Mouse (Mus musculus): ENCODE data around the gene Plpp3.

Plpp3 gene

DNA sequence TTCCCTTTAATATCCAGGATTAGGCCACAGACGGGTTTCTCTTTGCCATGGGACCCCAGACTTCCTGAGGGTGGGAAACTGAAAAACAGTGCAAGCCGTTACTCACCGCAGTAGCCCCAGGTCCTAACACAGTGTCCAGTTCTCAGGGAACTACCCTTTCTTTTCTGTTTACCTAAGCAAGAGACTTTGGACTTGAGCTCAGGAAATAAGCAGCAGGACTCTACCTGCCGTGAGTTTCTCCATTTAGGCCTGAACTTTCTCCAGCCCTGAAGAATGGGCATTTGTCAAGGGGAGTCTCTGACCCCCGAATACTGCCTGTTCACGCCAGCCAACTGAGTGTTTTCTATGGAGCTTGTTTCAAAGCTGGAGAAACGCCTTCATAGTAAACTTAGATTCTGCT lies 31.7 kb downstream of the Plpp3 start:
- no peak for DNase-seq (ENCODE audit: inconsistent ontology term)

- DNase-seq (ENCODE audit: inconsistent ontology term) = no peak
Observed at GRCm38 (mm10) chr4:105190826-105191225, 33.7 kb downstream of the Plpp3 start.

DNA sequence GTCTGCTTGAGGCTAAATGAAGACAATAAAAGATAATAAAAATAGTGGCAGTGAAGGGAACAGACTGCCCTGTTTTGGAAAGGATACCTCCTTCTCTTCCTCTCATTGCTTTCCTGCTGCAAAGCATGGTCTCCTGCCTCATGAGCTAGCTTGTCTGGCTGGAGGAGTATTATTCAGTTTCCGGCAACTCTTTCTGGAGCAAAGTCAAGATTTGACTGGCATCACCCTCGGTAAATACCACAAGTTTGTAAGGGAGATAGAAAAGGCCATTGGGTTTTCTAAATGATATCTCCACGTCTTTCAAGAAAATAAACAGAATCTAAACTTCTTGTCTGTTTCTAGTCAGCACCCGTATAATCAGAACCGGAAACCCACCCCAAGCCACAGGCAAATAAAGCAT lies 34.4 kb downstream of the Plpp3 start:
- no peak for DNase-seq (ENCODE audit: inconsistent ontology term)

DNA sequence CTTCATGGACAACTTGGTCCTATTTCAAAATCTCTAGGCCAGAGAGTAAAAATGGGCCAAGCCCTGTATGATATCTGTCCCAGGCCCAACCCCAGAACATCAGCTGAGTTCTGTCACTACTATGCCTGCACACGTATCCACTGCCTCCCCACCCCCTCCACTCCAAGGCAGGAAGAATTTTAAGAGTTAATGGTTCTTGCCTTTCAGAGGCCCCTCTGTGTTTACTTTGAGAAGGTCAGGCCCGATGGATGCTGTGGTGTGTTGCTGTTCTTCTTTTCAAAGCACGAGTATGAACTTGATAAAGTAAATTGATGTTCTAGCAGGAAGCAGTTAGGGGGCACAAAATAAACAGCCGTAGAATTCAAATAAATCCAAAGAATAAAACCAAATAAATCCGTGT lies 35.5 kb downstream of the Plpp3 start:
- DNase-seq (ENCODE audit: inconsistent ontology term) = no peak

DNA sequence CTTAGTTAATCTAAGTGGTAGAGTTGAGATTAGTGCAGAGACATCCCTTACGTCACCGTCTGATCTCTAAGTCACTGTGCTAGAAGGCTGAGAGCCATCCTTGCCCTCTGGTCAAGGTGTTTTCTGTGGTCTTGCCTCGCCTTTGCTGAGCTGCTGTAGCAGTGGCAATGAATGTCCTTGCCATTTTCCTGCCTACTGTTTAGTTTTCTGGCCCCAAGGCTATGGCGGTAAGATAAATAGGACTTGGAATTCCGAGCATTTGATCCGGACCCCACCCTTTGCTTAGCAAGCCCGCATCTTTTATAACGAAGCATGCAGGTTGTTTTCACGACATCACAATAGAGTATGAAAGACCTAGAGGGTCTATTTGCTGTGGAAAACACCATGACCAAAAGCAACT lies 38.1 kb downstream of the Plpp3 start:
- no peak for DNase-seq (ENCODE audit: inconsistent ontology term)

- DNase-seq (ENCODE audit: inconsistent ontology term) = no peak
Observed at GRCm38 (mm10) chr4:105196099-105196498, 39.0 kb downstream of the Plpp3 start.

GRCm38 (mm10) chr4:105196993-105197765 lies 40.0 kb downstream of the Plpp3 start:
- no peak for DNase-seq (ENCODE audit: inconsistent ontology term)

DNA sequence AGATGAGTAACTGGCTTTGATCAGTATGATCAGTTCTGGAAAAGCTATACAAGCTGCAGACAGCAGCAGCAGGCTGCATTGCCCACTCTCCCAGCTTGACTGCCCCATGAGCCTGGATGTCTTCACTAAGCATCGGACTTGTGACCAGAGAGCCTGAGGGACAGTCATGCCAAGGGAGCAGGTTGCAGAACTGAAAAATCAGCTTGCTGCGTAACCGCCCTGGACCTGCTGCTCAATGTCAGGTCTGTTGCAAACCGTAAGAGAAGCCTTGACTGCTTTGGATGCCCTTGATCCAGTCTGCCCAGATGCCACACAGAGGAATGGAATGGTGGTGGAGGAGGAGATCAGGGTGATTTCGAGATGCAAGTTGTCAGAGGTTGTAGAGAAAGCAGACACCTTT lies 41.5 kb downstream of the Plpp3 start:
- DNase-seq (ENCODE audit: inconsistent ontology term) = no peak

- DNase-seq (ENCODE audit: inconsistent ontology term) = no peak
Observed at GRCm38 (mm10) chr4:105199345-105199744, 42.2 kb downstream of the Plpp3 start.

DNA sequence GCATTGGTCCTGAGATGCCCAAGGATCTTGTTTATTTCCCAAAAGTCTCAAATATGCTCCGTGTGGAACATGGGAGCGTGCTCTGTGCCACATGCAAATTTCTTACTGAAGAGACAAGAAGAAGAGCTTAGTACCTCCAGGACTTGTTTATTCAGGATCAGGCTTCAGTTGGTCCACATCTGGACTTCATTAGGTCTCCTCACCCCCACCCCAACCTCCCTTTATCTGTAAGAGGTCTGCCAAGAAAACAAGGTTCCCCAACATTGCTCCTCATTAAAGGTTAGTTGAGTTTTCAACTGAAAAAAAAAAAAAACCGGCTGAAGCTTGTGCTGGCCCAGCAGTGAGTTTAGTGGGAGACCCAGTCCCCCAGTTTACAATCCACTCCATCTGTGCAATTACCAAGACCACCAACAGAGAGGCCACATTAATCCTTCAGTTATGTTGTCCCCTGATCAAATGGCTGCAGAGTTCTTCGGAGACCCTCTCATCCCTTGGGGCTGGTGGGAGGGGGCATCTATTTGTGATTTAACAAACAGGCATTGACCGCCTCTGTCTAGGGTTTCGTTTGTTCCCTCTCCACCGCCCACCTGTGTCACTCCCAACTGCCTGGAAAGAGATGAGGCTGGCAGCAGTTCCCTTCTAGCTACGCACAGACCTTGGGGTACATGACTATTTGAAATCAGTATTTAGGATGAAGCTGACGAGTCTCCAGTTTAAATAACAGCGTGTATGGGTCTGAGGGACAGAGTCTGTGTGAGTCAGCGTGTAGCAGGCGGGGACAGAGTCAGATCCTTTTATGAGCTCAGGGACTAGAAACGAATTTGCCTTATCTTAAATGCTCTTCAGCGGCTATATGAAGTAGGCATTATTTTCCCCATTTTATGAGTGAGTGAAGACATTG lies 43.7 kb downstream of the Plpp3 start:
- DNase-seq (ENCODE audit: inconsistent ontology term) = no peak

- DNase-seq (ENCODE audit: inconsistent ontology term) = no peak
Observed at GRCm38 (mm10) chr4:105202439-105202838, 45.3 kb downstream of the Plpp3 start.

GRCm38 (mm10) chr4:105203303-105203761 lies 46.2 kb downstream of the Plpp3 start:
- no peak for DNase-seq (ENCODE audit: inconsistent ontology term)

GRCm38 (mm10) chr4:105204071-105204470 lies 46.9 kb downstream of the Plpp3 start:
- DNase-seq (ENCODE audit: inconsistent ontology term) = no peak

DNA sequence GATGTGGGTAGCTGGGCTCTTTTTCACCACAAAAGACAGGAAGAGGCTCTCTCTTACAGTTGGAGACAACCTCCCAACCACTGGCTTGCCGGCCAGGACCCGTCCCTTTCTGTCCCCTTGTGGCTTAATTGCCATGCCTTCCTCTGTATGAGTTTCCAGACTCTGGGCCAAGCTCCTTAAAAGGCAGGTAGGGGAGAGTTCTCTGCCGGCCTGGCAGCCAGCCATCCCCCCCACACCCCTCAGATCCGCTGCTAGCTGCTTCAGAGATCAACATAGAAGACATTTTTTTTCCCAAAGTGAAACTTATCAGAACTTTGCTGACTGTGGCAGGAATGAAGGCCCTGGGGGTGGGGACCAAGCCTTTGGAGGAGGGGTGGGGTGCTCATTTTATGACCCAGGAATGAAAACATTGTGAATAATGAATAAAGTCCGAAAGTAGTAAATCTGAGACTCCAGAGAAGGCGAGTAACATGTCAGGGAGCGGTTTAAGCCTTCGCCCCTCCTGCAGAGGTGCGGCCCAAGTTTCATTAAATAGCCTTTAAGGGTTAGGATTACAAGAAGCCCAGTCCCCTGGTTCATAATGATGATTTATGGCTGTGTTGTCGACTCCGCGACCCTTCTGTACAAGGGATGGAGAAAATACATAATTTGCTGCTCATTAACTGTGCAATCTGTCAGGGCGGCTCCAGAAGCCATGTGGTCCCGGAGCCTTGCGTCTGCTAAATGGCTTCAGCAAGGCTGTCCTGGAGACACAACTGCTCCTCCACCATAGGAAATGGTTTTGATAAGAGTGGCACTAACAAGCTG lies 48.1 kb downstream of the Plpp3 start:
- peak; percentile 58 for DNase-seq (ENCODE audit: inconsistent ontology term)

DNA sequence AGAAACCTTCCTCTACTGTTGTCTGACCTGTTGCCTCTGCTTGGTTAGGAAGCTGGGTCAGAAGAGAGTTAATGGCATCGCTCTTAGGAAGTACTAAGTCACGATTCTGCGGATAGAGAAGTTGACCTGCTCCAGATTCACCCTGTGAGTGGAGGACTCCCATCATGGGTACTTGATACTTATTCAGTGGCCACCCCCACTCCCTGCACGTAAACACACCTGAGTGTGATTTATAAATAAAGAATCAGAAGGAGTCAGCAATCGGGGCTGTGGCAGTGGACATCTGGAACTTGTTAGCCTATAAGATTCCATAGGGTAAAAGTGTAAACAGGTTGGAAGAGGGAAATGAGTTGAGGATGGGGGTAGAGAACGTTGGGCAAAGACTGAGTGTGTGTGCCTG lies 49.0 kb downstream of the Plpp3 start:
- no peak for DNase-seq (ENCODE audit: inconsistent ontology term)

- no peak for DNase-seq (ENCODE audit: inconsistent ontology term)
Observed at GRCm38 (mm10) chr4:105206995-105207394, 49.8 kb downstream of the Plpp3 start.

DNA sequence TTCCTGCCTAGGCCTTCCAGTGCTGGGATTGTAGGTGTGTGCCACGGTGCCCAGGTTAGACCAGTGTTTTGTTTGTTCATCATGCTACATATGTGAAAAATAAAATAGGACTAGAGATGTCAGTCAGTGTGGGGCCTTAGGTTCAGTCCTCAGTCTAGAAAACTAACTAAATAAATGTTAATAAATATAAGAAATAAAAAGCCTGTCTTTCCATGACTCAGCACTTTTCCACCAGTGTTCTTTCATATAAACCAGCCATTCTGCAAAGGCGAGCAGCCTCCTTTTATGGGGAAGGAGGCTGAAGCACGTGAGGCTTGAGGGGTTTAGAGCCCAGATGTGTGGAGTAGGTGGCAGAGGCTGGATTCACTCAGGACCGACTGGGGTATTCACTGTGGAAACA lies 50.5 kb downstream of the Plpp3 start:
- DNase-seq (ENCODE audit: inconsistent ontology term) = no peak

- DNase-seq (ENCODE audit: inconsistent ontology term) = no peak
Observed at GRCm38 (mm10) chr4:105208977-105209376, 51.8 kb downstream of the Plpp3 start.

DNA sequence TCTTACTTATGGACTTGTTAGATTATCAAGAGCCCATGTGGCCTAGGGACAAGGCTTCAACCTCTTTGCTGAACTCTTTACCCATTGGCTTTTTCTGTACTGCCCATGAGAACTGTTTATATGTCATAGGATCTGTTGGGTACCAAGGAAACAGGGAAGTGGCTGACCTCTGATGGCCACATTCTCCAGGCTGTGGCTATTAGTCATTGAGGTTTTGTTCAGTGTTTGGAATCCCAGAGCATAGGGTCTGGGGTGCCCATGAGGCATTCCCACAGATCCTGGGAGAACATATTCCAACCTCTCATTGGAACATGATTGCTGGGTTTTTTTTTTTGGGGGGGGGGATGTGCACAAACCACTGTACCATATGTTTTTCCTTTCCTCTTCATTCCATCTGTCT lies 56.2 kb downstream of the Plpp3 start:
- peak; percentile 64 for DNase-seq (ENCODE audit: inconsistent ontology term)

- no peak for DNase-seq (ENCODE audit: inconsistent ontology term)
Observed at GRCm38 (mm10) chr4:105214438-105214837, 57.3 kb downstream of the Plpp3 start.

GRCm38 (mm10) chr4:105215726-105216410 lies 58.7 kb downstream of the Plpp3 start:
- DNase-seq (ENCODE audit: inconsistent ontology term) = no peak
